ENCODE assay signal across 8 mouse cellular contexts in the genomic region with DNA sequence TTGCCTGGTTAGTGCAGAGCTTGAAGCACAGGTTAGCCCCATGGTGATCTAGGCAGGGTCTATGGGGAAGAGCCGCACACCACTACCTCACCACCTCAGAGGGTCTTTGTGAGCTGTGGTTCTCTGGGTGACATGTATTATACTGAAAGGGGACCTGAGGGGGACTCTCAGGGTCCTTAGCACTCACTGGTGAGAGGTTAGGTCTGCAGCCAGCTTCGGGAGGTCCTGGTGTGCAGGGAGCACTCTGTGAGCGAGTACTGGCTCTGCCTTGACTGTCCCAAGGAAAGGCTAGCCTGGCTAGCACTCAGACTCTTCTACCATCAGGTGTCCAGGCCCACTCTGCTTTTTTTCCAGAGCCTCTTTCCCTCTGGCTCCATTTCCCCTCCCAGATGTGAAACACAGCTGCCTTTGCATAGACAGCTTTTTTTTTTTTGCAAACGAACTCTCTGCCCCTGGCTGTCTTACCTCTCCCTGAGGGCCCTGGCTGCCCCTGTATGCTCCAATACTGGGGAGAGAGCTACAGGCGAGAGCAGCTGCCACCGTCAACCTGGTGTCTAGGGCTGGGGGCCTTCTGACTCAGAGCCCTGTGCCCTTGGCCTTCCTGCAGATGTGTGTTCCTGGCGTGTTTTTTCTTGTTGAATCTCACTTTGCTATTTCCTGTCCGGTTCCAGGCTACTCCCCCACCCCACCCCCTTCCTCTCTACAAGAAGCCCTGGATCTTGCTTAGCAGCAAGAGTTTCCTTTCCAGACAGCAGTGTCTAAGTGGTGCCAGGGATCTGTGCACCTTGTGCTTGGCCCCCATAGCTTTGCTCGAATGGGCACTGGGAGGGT. TPM values are rescaled to one million over a fixed set of nuclear protein-coding genes. Genes with fewer than 3 reads are reported as not detected.
DNase-seq lines count a peak whose midpoint lies in the region; ATAC-seq lines count a peak whose summit lies in the region.

No protein-coding gene starts in this region.

- peaks cover 96% of the 10 kb centered on the region for H3K4me1 ChIP-seq in heart, embryonic 15.5 days (replicated peaks)

- no peaks in the 10 kb centered on the region for H3K9me3 ChIP-seq in heart, embryonic 15.5 days (replicated peaks)

- H3K27me3 ChIP-seq in heart, embryonic 15.5 days: no peaks in the 10 kb centered on the region

- ATAC-seq in heart, embryonic 15.5 days (replicated peaks; ENCODE audit: insufficient number of reproducible peaks, insufficient read depth, low FRiP score, low read depth): peak; percentile 16; the same call in 1 of the 2 replicates
- ATAC-seq in megakaryocyte, adult 5-6 weeks (ENCODE audit: poor library complexity, severe bottlenecking): no peak

- WGBS in heart, embryonic 15.5 days: 37% methylated on average over 9 of the region's 9 CpGs

- peak; percentile 81 to 89 for DNase-seq in adrenal gland, adult (ENCODE audit: inconsistent age in 2 of 2, low spot score in 1 of 2)
- DNase-seq in adrenal gland, adult 8-10 months: no peak
- peak; percentile 50 for DNase-seq in adrenal gland, postnatal 25 days
- DNase-seq in kidney, postnatal 10 days: peak; percentile 80
- peak; percentile 71 for DNase-seq in skeletal muscle tissue, adult 2 months (ENCODE audit: low read depth, low spot score)
- no peak for DNase-seq in retina, embryonic 14.5 days (ENCODE audit: low spot score)

- H3K9ac ChIP-seq in heart, embryonic 15.5 days: peak overlapping the region; percentile 15

- H3K4me3 ChIP-seq in heart, embryonic 15.5 days: no peak overlapping the region

- H3K27ac ChIP-seq in heart, embryonic 15.5 days: peak overlapping the region; percentile 96

- peaks cover 22% of the 10 kb centered on the region; the same call in 1 of the 2 replicates for H3K36me3 ChIP-seq in heart, embryonic 15.5 days

- peak overlapping the region; percentile 8 for H3K4me2 ChIP-seq in heart, embryonic 15.5 days

RNA-seq across cellular contexts. Expression of a gene that starts 29.5 kb away (rescaled TPM):
- 100 to 1,000 TPM; 107 to 236 (median 145) TPM for total RNA-seq in adrenal gland, adult 8-10 months (2022)
- 177 and 197 TPM in 2 replicates for total RNA-seq in adrenal gland, postnatal 25 days (2021)
- 41.3 and 56.3 TPM in 2 replicates for polyA plus RNA-seq in heart, embryonic 15.5 days (2015; fragmentation: Nextera tagmentation; extraction: Ambion mirVana)
- under 0.01 TPM in 1 of 2 replicates, not detected in the other for total RNA-seq in megakaryocyte, adult 5-6 weeks (2015)
- 0.04 TPM in 2 replicates for total RNA-seq in megakaryocyte, adult 5-6 weeks (2017)

RNA-seq across cellular contexts. Expression of a gene that starts 45.0 kb away (rescaled TPM):
- not detected for total RNA-seq in adrenal gland, adult 8-10 months (2022)
- total RNA-seq in adrenal gland, postnatal 25 days (2021): not detected in 2 replicates
- not detected in 2 replicates for polyA plus RNA-seq in heart, embryonic 15.5 days (2015; fragmentation: Nextera tagmentation; extraction: Ambion mirVana)
- total RNA-seq in megakaryocyte, adult 5-6 weeks (2015): not detected in 2 replicates
- not detected in 2 replicates for total RNA-seq in megakaryocyte, adult 5-6 weeks (2017)

Comparison
In these comparisons a context has a peak if more than half of its experiments do, and no peak if none do; other contexts are left out.
1. DNase-seq: peak in adrenal gland, adult (2 of 2), adrenal gland, postnatal 25 days (single experiment), kidney, postnatal 10 days (single experiment) and skeletal muscle tissue, adult 2 months (single experiment); none in adrenal gland, adult 8-10 months (single experiment) and retina, embryonic 14.5 days (single experiment).
2. RNA of a gene that starts 29.5 kb away (total RNA-seq): 107 to 236 TPM in adrenal gland, adult 8-10 months and 177 to 197 TPM in adrenal gland, postnatal 25 days; under 0.01 to 0.04 TPM in megakaryocyte, adult 5-6 weeks; every median in the first group is over 100 times any median in the second.